33 mouse cellular contexts compared by ENCODE assay signal in the genomic region with DNA sequence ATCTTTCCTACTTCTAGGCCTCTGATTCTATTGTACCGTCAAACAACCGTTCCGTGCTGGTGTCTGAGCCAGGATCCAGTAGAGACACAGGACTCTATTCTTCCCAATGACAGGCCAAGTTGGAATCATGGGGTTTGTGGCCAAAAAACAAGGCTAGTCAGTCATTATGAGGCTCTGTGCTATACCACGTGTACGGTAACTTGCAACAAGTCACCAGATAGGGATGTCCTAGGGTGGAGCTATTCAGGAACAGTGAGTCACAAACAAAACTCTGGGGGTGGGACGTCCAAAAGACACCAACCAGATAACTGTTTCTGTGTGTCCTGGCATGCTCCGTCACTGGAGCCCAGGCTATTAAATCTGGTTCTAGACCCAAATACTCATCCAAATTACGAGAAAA. TPM values are rescaled to one million over a fixed set of nuclear protein-coding genes. Genes with fewer than 3 reads are reported as not detected.
DNase-seq lines count a peak whose midpoint lies in the region; ATAC-seq and TF ChIP-seq lines count a peak whose summit lies in the region.
"Had no signal": no experiment of that assay in that cellular context is flagged by ENCODE, and none has a peak within 500 bp of the region (broad histone marks: within the 10 kb centered on the region; RNA-seq: fewer than 3 reads in every experiment).

No protein-coding gene starts in this region.

- TF ChIP-seq CTCF in MEL (IDR thresholded peaks at IDR 0.05 in 2 of 3, conservative IDR thresholded peaks at IDR 0.05 in 1 of 3; ENCODE audit: control insufficient read depth in 1 of 3, insufficient read depth in 1 of 3, low read depth in 2 of 3, low read length in 3 of 3, poor library complexity in 1 of 3, severe bottlenecking in 1 of 3), result no peak

- H3K27ac ChIP-seq in midbrain, embryonic 10.5 days (replicated peaks), result 0 out of 2 replicates have a peak overlapping the region, but pooled peaks have one; percentile 9
- no peak overlapping the region for H3K27ac ChIP-seq in midbrain, embryonic 13.5 days
- H3K27ac ChIP-seq in MEL (ENCODE audit: control insufficient read depth, low read depth, low read length), result no peak overlapping the region
- H3K27ac ChIP-seq: embryonic facial prominence, embryonic 12.5 days; embryonic facial prominence, embryonic 15.5 days; forebrain, embryonic 12.5 days; forebrain, embryonic 15.5 days; heart, adult 2 months; heart, embryonic 10.5 days; heart, embryonic 13.5 days; hindbrain, embryonic 12.5 days; hindbrain, embryonic 15.5 days had no signal

- peaks cover 18% of the 10 kb centered on the region for H3K27me3 ChIP-seq in midbrain, embryonic 10.5 days (ENCODE audit: low read depth, poor library complexity, severe bottlenecking)
- no peaks in the 10 kb centered on the region; the same call in 1 of the 2 replicates for H3K27me3 ChIP-seq in midbrain, embryonic 13.5 days
- no peaks in the 10 kb centered on the region for H3K27me3 ChIP-seq in MEL (ENCODE audit: control insufficient read depth in 1 of 2, insufficient read depth in 2 of 2, low read length in 2 of 2)
- H3K27me3 ChIP-seq in myocyte (ENCODE audit: control insufficient read depth, insufficient read depth, insufficient read length), result peaks cover 15% of the 10 kb centered on the region
- H3K27me3 ChIP-seq: embryonic facial prominence, embryonic 15.5 days; forebrain, embryonic 12.5 days; forebrain, embryonic 15.5 days; hindbrain, embryonic 12.5 days; hindbrain, embryonic 15.5 days had no signal

- no peaks in the 10 kb centered on the region for H3K79me2 ChIP-seq in MEL (ENCODE audit: control insufficient read depth, insufficient read depth, low read length, poor library complexity)
- H3K79me2 ChIP-seq in myocyte (ENCODE audit: control insufficient read depth, insufficient read depth), result no peaks in the 10 kb centered on the region

- H3K9ac ChIP-seq in midbrain, embryonic 13.5 days (replicated peaks), result no peak overlapping the region
- H3K9ac ChIP-seq in MEL (ENCODE audit: control insufficient read depth, low read depth, low read length, poor library complexity, severe bottlenecking), result no peak overlapping the region
- H3K9ac ChIP-seq: embryonic facial prominence, embryonic 12.5 days; embryonic facial prominence, embryonic 15.5 days; forebrain, embryonic 12.5 days; forebrain, embryonic 15.5 days; heart, embryonic 13.5 days; hindbrain, embryonic 12.5 days; hindbrain, embryonic 15.5 days had no signal

- H3K4me1 ChIP-seq in midbrain, embryonic 10.5 days, result peaks cover 29% of the 10 kb centered on the region
- H3K4me1 ChIP-seq in midbrain, embryonic 13.5 days (replicated peaks), result peaks cover 7% of the 10 kb centered on the region; the same call in 1 of the 2 replicates
- peaks cover 1 to 9% of the 10 kb centered on the region in 2 experiments; a peak in 3 of 4 replicates for H3K4me1 ChIP-seq in MEL (ENCODE audit: control insufficient read depth in 1 of 2, insufficient read depth in 2 of 2, low read length in 2 of 2)

- H3K9me3 ChIP-seq in midbrain, embryonic 10.5 days (replicated peaks), result no peaks in the 10 kb centered on the region
- H3K9me3 ChIP-seq in midbrain, embryonic 13.5 days, result no peaks in the 10 kb centered on the region
- no peaks in the 10 kb centered on the region for H3K9me3 ChIP-seq in MEL (replicated peaks; ENCODE audit: insufficient read depth, low read length)
- H3K9me3 ChIP-seq: embryonic facial prominence, embryonic 12.5 days; embryonic facial prominence, embryonic 15.5 days; forebrain, embryonic 12.5 days; forebrain, embryonic 15.5 days; G1E; heart, embryonic 10.5 days; heart, embryonic 13.5 days; hindbrain, embryonic 12.5 days; hindbrain, embryonic 15.5 days had no signal

- H3K4me2 ChIP-seq in midbrain, embryonic 13.5 days (replicated peaks), result no peak overlapping the region
- H3K4me2 ChIP-seq in myocyte (ENCODE audit: low read depth), result no peak overlapping the region
- H3K4me2 ChIP-seq: embryonic facial prominence, embryonic 12.5 days; embryonic facial prominence, embryonic 15.5 days; forebrain, embryonic 12.5 days; forebrain, embryonic 15.5 days; heart, embryonic 13.5 days; hindbrain, embryonic 12.5 days; hindbrain, embryonic 15.5 days had no signal

- ATAC-seq in midbrain, embryonic 13.5 days, result no peak
- ATAC-seq: forebrain, embryonic 15.5 days; intestine, postnatal 0 days; Patski had no signal

- no peak for TF ChIP-seq RAD21 in MEL (IDR thresholded peaks at IDR 0.05; ENCODE audit: low read depth, low read length)

- H3K36me3 ChIP-seq in midbrain, embryonic 10.5 days, result no peaks in the 10 kb centered on the region
- H3K36me3 ChIP-seq in midbrain, embryonic 13.5 days, result no peaks in the 10 kb centered on the region
- H3K36me3 ChIP-seq in MEL (ENCODE audit: control insufficient read depth in 1 of 2, insufficient read depth in 2 of 2, low read length in 2 of 2) (peaks cover 0 to 9% of the 10 kb centered on the region in 2 experiments; a peak in 2 of 4 replicates), myocyte (ENCODE audit: control insufficient read depth, insufficient read depth) (no peaks in the 10 kb centered on the region)
- H3K36me3 ChIP-seq: embryonic facial prominence, embryonic 12.5 days; embryonic facial prominence, embryonic 15.5 days; forebrain, embryonic 12.5 days; forebrain, embryonic 15.5 days; G1E; heart, embryonic 10.5 days; heart, embryonic 13.5 days; hindbrain, embryonic 12.5 days; hindbrain, embryonic 15.5 days had no signal

- no peak overlapping the region for H3ac ChIP-seq in myocyte (ENCODE audit: control insufficient read depth, insufficient read length)

- TF ChIP-seq EP300 in MEL (IDR thresholded peaks at IDR 0.05; ENCODE audit: low read depth in 1 of 2, low read length in 2 of 2), result peak in 1 of 2 experiments; percentile 26; a peak in 1 of 4 replicates

- H3K4me3 ChIP-seq in midbrain, embryonic 10.5 days, result no peak overlapping the region
- no peak overlapping the region for H3K4me3 ChIP-seq in midbrain, embryonic 13.5 days (replicated peaks)
- no peak overlapping the region for H3K4me3 ChIP-seq in MEL (ENCODE audit: control insufficient read depth in 1 of 2, insufficient read depth in 1 of 2, low read depth in 2 of 2, low read length in 2 of 2)
- H3K4me3 ChIP-seq in myocyte, result no peak overlapping the region
- H3K4me3 ChIP-seq: embryonic facial prominence, embryonic 12.5 days; embryonic facial prominence, embryonic 15.5 days; forebrain, embryonic 12.5 days; forebrain, embryonic 15.5 days; heart, adult 2 months; heart, embryonic 10.5 days; heart, embryonic 13.5 days; hindbrain, embryonic 12.5 days; hindbrain, embryonic 15.5 days had no signal

- no peak for TF ChIP-seq POLR2A in MEL (IDR thresholded peaks at IDR 0.05; ENCODE audit: control insufficient read depth in 1 of 2, insufficient read depth in 1 of 2, low read depth in 1 of 2, low read length in 2 of 2, poor library complexity in 1 of 2)
- TF ChIP-seq POLR2A in myocyte (IDR thresholded peaks at IDR 0.05; ENCODE audit: insufficient read length, low read depth), result no peak

- 85% methylated on average over 8 of the region's 8 CpGs for WGBS in midbrain, embryonic 10.5 days
- 82% methylated on average over 8 of the region's 8 CpGs for WGBS in midbrain, embryonic 13.5 days

- no peak for DNase-seq in midbrain, embryonic 10.5 days (ENCODE audit: low spot score)
- DNase-seq in MEL (ENCODE audit: low read depth, low spot score), result peak; percentile 78
- DNase-seq in frontal cortex, postnatal 36 days (ENCODE audit: low spot score in 2 of 2), result no peak
- no peak for DNase-seq in kidney, postnatal 4 days
- DNase-seq: adrenal gland, postnatal 10 days; adrenal gland, postnatal 36 days; cerebellum, adult 18-20 months; cerebellum, adult 9-10 months; cerebellum, postnatal 14 days; gastrocnemius, postnatal 10 days; gastrocnemius, postnatal 36 days; heart, adult 2 months; heart, postnatal 14 days had no signal

TF ChIP-seq in MEL, 35 proteins besides CTCF, POLR2A, EP300 and RAD21 (continues in another document):
- TF ChIP-seq MYC (IDR thresholded peaks at IDR 0.05; ENCODE audit: low read depth, low read length) (peak; percentile 86), ETS1 (IDR thresholded peaks at IDR 0.05; ENCODE audit: low read depth, low read length) (no peak), USF2 (IDR thresholded peaks at IDR 0.05; ENCODE audit: borderline replicate concordance in 1 of 2, insufficient read depth in 1 of 2, low read depth in 1 of 2, low read length in 2 of 2) (no peak), SIN3A (IDR thresholded peaks at IDR 0.05; ENCODE audit: low read length) (peak; percentile 42; the same call in 1 of the 2 replicates), SMC3 (IDR thresholded peaks at IDR 0.05; ENCODE audit: low read depth, low read length) (no peak)

TF ChIP-seq in myocyte, 11 proteins besides CTCF, POLR2A, EP300 and RAD21:
- no peak for TF ChIP-seq TCF3 (IDR thresholded peaks at IDR 0.05; ENCODE audit: insufficient read length, low read depth)
- TF ChIP-seq USF1 (IDR thresholded peaks at IDR 0.05; ENCODE audit: low read depth), result peak; percentile 47

RNA-seq across cellular contexts. Expression of a gene that starts 34.9 kb away (rescaled TPM):
- polyA plus RNA-seq in midbrain, embryonic 10.5 days (2016; fragmentation: Nextera tagmentation; extraction: Ambion mirVana), result not detected in 2 replicates
- polyA plus RNA-seq in midbrain, embryonic 13.5 days (2015; fragmentation: Nextera tagmentation; extraction: Ambion mirVana), result 0.09 TPM in 1 of 2 replicates, not detected in the other
- total RNA-seq in MEL (2012; rRNA removed), result not detected in 2 replicates
- polyA plus RNA-seq in MEL (2012; ENCODE audit: insufficient read depth in 1 of 2, insufficient read length in 2 of 2, low read depth in 1 of 2, low replicate concordance in 2 of 2, missing spikeins in 1 of 2) (not detected), myocyte (2012; fragmentation: generic; extraction: Trizol) (not detected)
- total RNA-seq: adrenal gland, adult 18-20 months; adrenal gland, postnatal 10 days; adrenal gland, postnatal 36 days; G1E; gastrocnemius, adult 18-20 months; gastrocnemius, postnatal 10 days; gastrocnemius, postnatal 36 days; granulocyte monocyte progenitor cell, adult 5-6 weeks; heart, adult 2 months; heart, postnatal 14 days; hematopoietic stem cell, adult 5-6 weeks had no signal
- polyA plus RNA-seq: embryonic facial prominence, embryonic 12.5 days; embryonic facial prominence, embryonic 15.5 days; forebrain, embryonic 12.5 days; forebrain, embryonic 15.5 days; G1E; heart, adult 2 months; heart, embryonic 10.5 days; heart, embryonic 13.5 days; heart, embryonic 16.5 days; hindbrain, embryonic 12.5 days; hindbrain, embryonic 15.5 days; intestine, embryonic 14.5 days; intestine, postnatal 0 days; Patski had no signal

RNA-seq across cellular contexts. Expression of a gene that starts 52.2 kb away (rescaled TPM):
- 9.4 and 11.3 TPM in 2 replicates for polyA plus RNA-seq in midbrain, embryonic 10.5 days (2016; fragmentation: Nextera tagmentation; extraction: Ambion mirVana)
- polyA plus RNA-seq in midbrain, embryonic 13.5 days (2015; fragmentation: Nextera tagmentation; extraction: Ambion mirVana), result 10.1 and 11.9 TPM in 2 replicates
- 9.1 and 9.6 TPM in 2 replicates for total RNA-seq in MEL (2012; rRNA removed)
- polyA plus RNA-seq in MEL (2012; ENCODE audit: insufficient read depth in 1 of 2, insufficient read length in 2 of 2, low read depth in 1 of 2, low replicate concordance in 2 of 2, missing spikeins in 1 of 2), result 10 to 100 TPM in 1 of 2 experiments, not detected in 1; 33.2 TPM
- polyA plus RNA-seq in myocyte (2012; fragmentation: generic; extraction: Trizol), result 26.1 TPM

RNA-seq across cellular contexts. Expression of a gene that starts 55.3 kb away (rescaled TPM):
- 1.8 and 2.2 TPM in 2 replicates for polyA plus RNA-seq in midbrain, embryonic 10.5 days (2016; fragmentation: Nextera tagmentation; extraction: Ambion mirVana)
- 10.4 and 13.4 TPM in 2 replicates for polyA plus RNA-seq in midbrain, embryonic 13.5 days (2015; fragmentation: Nextera tagmentation; extraction: Ambion mirVana)
- 0.10 TPM in 1 of 2 replicates, not detected in the other for total RNA-seq in MEL (2012; rRNA removed)
- polyA plus RNA-seq in MEL (2012; ENCODE audit: insufficient read depth in 1 of 2, insufficient read length in 2 of 2, low read depth in 1 of 2, low replicate concordance in 2 of 2, missing spikeins in 1 of 2) (under 1 TPM in 1 of 2 experiments, not detected in 1; 0.04 TPM), myocyte (2012; fragmentation: generic; extraction: Trizol) (0.26 TPM)
- total RNA-seq: CH12.LX; hematopoietic stem cell, adult 5-6 weeks had no signal
- polyA plus RNA-seq: G1E had no signal
